Mouse (Mus musculus) bone marrow macrophage, adult 2 months (primary cell): ENCODE results near the gene Copz2. TPM values are rescaled to one million over a fixed set of nuclear protein-coding genes. Genes with fewer than 3 reads are reported as not detected.

Source experiments
- H3K27ac ChIP-seq: 2 replicates; pipeline ENCODE4 v1.5.1; 2012; ENCODE audit warnings: low read depth, low read length; ENCODE audit not compliant: insufficient read depth
- H3K4me1 ChIP-seq: 2 replicates; pipeline ENCODE4 v1.6.1; 2012; ENCODE audit warnings: low read length; ENCODE audit not compliant: control insufficient read depth, insufficient read depth
- H3K4me3 ChIP-seq: 2 replicates; pipeline ENCODE4 v1.5.1; 2012; ENCODE audit warnings: mild to moderate bottlenecking, low read length, moderate library complexity; ENCODE audit not compliant: insufficient read depth
- CTCF ChIP-seq: IDR thresholded peaks from 2 replicates; pipeline ENCODE4 v1.5.1; 2012; ENCODE audit warnings: low read depth, mild to moderate bottlenecking, low read length, moderate library complexity
- POLR2A ChIP-seq: IDR thresholded peaks from 2 replicates; pipeline ENCODE4 v1.6.1; 2012; ENCODE audit warnings: mild to moderate bottlenecking, low read depth, low read length, borderline replicate concordance
- polyA plus RNA-seq: library from polyadenylated mRNA; stranded (reverse); fragments of >200 nt; gene quantifications from 2 replicates; pipeline ENCODE4 v1.2.4, GENCODE M21; 2012; ENCODE audit not compliant: missing spikeins, insufficient read depth, insufficient read length

Gene Copz2
- polyA plus RNA-seq, 1 experiment, result 24.7 TPM

DNA sequence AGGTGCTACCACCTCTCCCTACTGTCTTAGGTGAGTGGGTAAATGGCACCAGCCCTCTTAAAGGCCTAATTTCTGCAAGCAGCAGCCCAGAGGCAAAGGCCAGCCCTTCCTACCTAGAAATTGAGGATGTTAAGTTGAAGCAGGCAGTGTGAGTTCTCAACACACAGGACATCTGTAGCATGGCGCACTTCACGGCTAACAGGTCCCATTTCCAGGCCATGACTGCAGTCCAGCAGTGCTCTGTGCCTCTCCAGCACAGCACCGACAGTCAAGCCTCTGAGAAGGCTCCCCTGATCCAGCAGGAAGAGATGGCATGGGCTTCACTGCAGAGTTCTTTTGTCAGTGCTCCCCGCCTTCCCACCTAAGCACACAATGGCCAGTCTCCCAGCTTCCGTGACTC is 32.7 kb upstream of the Copz2 start:
- Histone ChIP-seq H3K4me1 (peaks cover 24% of the 10 kb centered on the region), H3K27ac (no peak overlapping the region), H3K4me3 (no peak overlapping the region)
- no peak for TF ChIP-seq POLR2A
- no peak for TF ChIP-seq CTCF

DNA sequence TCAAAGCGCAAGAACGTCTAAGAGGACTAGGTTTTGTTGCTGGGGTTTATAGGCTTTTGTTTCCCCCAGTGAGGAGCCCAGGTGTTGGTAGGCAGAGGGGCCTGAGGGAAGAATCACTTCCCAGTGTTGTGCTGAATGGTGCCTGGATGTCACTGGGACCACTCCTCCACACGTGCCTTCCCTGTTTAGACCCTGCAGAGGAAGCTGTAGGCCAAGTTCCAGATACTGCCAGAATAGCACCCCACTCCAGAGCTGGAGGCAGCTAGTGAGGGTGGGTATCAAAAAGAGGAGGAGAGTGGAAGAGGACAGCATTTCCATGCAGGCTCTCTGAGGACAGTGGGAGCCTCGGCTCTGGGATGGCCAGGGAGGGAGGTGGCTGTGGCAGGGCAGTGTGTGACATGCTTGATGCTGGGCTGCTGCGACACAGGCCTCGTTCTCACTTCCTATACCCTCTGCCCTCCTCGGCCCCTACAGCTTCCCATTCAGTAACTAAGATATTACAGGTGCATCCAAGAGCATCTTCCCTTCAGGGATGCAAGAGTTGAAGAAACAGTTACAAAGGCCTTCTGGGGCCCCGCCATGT is 31.5 kb upstream of the Copz2 start:
- Histone ChIP-seq H3K27ac (no peak overlapping the region), H3K4me3 (no peak overlapping the region), H3K4me1 (peaks cover 29% of the 10 kb centered on the region)
- TF ChIP-seq CTCF (no peak), POLR2A (no peak)

DNA sequence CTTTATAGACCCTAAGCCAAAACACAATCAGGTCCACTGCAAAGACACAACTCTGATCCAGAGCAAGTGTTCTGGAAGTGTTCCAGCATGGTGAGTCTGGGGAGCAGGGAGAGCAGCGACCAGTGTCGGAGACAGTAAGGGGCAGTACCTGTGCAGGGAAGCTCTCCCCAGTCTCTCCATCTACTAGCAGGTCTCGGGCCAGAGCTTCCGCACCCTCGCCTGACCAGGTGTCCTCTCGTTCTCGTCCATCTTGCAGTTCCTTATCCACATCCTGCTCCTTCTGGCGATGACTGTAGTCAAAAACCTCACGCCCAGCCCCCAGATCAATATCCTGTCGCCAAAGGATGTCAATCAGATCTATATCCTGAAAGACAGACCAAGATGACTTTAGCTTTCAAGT is 27.7 kb upstream of the Copz2 start:
- no peak for TF ChIP-seq CTCF
- no peak for TF ChIP-seq POLR2A
- peaks cover 44% of the 10 kb centered on the region for H3K4me1 ChIP-seq
- H3K4me3 ChIP-seq, result peak overlapping the region; percentile 24
- H3K27ac ChIP-seq, result peak overlapping the region; percentile 34; the same call in 1 of the 2 replicates

DNA sequence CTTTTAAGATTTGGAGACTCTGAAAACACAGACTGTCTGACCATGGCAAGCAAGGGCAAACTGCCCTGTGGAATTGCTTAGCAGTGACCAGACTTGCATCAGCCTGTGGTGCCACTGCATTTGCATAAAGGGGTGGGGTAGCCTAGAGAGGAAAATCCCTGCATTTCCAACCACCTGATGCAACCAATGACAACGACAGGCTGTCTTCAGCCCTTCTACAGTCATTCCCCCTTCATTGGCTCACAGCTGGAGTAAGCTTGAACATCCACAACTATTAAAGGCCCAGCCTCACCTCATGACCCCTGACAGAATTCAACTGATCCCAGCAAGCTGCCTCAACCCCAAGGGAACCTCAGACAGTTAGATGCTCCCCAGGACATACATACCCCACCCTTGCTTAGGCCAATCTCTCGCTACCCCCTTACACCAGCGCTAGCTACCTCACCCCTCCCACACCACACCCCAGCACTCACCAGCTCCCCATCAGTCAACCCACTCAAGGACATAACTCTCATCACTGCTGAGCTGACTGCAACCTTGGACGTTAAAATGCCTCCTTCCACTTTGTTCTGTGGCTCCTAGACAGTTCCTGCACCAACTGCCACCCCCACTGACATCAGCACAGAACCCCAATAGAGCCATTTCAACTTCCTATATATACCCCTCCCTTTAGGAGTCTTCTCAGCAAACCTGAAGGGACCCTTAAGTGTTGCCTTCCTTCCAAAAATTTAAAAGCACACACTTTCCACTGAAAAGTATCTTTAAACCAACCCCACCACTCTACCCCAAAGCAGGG is 26.8 kb upstream of the Copz2 start:
- Histone ChIP-seq H3K4me1 (peaks cover 53% of the 10 kb centered on the region), H3K4me3 (peak overlapping the region; percentile 67), H3K27ac (peak overlapping the region; percentile 69)
- no peak for TF ChIP-seq CTCF
- TF ChIP-seq POLR2A, result no peak

DNA sequence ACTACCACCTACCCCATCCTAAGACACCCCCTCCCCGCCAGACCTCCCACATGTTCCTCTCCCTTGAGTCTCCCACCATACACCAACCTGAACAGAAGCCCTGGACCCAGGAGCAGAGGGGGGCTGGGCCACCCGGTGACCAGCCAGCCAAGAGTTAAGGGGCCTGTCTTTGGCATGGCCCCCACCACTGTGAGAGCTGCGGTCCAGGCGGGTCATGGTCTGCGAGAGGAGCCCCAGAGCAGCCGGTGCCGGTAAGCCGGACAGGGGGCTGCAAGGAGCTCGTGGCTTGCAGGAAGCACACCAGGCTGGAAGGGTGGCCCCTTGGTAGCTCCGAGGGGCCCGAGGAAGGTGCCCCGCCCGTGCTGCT is 26.2 kb upstream of the Copz2 start:
- no peak for TF ChIP-seq CTCF
- peak overlapping the region; percentile 69 for H3K27ac ChIP-seq
- peaks cover 54% of the 10 kb centered on the region for H3K4me1 ChIP-seq
- H3K4me3 ChIP-seq, result peak overlapping the region; percentile 67

DNA sequence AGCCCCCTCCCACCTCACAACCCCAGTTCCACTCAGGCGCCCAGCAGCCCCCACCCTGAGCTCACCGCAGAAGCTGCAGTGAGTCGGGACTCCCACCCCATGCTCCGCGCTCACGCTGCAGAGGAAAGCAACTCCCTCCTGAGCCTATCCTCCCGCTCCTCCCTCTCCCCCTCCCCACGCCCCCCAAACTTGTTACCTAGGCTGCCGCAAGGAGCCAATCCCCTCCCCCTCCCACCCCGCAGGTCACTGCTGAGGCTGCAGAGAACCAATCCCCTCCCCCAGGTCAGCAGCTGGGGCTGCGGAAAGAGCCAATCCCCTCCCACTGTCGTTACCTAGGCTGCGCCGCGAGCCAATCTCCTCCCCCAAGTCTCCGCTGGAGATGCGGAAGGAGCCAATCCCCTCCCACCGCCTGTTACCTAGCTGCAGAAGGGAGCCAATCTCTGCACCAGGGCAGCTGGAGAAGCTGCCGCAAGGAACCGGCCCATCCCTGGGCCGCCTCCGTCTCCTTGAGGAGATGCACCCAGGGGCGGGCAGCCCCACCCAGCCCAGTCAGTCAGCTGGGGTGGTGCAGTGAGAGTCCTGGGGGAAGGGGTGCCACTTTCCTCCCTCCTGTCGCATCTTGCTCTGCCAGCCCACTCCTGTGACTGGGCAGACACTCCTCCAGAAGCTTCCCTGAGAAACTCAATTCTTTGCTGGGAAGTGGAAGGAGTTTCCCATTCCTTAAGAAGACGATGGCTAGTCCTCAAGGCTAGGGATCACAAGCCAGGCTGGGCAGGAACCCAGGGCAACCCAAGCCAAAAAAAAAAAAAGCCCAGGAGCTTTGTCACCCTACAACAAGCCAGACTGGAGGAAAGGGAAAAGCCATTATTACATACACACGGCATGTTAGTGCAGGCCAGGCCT is 25.5 kb upstream of the Copz2 start:
- H3K4me1 ChIP-seq, result peaks cover 54% of the 10 kb centered on the region

DNA sequence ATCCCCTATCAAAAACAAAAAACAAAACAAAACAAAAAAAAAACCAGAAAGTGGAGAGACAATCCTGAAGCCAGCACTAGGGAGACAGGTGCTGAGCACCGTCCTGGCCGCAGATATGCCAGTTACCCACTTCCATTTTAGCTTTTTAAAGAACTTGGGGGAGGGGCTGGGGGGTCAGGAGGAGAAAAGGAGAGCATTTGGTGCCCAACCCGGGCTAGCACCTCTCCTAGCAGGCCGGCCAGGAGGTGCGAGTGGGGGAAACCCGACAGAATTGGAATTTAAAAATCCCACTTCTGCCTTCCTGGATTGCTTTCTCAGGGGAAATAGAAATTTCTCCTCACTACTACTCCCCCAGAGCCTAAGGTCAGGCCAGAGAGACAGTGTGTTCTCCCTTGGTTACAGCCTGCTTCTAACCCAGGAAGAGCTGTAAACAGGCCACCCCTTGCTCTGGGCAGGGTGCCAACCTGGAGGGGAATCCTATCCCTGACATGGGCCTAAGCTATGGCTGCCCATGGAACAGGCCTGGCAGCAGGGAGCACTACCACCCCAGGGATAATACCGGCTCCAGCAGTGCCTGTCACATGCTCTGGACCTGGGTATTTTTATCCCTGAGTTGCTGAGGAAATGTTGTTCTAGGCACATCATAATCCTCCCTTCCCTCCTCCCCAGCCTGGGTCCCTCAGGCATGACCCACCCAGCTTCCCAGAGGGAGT is 24.7 kb upstream of the Copz2 start:
- H3K27ac ChIP-seq, result peak overlapping the region; percentile 69
- H3K4me1 ChIP-seq, result peaks cover 49% of the 10 kb centered on the region
- TF ChIP-seq POLR2A, result no peak
- peak overlapping the region; percentile 43 for H3K4me3 ChIP-seq

More for the DNA sequence above, 25.5 kb upstream of the Copz2 start:
- peak overlapping the region; percentile 67 for H3K4me3 ChIP-seq
- H3K27ac ChIP-seq, result peak overlapping the region; percentile 69
- no peak for TF ChIP-seq CTCF
- TF ChIP-seq POLR2A, result no peak

DNA sequence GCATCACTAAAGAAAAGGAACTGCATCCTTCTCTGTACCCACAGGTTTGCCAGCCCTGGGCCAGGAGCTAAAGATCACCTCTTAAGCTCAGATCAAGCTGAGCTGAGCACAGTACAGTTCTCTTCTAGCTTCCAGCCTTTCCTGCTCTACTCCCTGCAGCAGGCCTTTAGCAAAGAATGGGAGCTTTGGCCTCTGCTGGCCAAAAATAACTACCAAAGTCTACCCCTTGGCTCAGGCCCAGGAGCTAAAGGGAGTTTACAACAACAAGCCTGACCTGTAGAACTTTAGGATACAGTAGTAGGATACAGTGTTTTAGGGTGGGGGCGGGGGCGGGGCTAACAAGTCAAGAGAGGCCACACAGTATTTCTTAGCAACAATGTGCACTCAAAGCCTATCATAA is 23.2 kb upstream of the Copz2 start:
- Histone ChIP-seq H3K4me3 (peak overlapping the region; percentile 43), H3K27ac (no peak overlapping the region), H3K4me1 (peaks cover 40% of the 10 kb centered on the region)
- TF ChIP-seq CTCF (no peak), POLR2A (no peak)

DNA sequence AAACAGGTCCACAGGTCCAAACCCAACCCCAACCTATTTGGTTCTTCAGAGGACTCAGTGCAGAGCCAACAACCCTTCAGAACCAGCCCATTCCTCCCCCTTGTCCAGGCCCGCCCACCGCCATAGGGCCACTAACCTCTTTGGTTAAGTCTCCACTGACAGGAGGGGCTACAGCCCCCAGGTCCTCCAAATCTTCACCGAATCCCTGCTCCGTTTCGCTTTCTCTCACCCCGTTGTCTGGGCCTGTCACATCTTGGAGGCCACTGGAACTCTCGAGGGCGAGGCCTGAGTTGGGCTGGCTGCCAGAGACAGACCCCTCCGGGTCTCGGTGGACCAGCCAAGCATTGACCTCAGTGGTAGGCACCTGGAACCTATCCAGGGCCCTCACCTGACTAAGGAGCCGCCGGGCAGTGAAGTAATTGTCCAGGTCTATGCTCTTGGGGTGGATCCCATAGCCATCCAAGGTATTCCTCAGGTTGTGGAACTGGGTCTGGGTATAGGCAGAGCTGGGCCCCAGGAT is 22.5 kb upstream of the Copz2 start:
- TF ChIP-seq POLR2A (no peak), CTCF (no peak)
- Histone ChIP-seq H3K4me3 (peak overlapping the region; percentile 42), H3K27ac (no peak overlapping the region), H3K4me1 (peaks cover 36% of the 10 kb centered on the region)
